Mouse (Mus musculus) bone marrow, adult 2 months (tissue): ENCODE data around the gene Nle1. TPM values are rescaled to one million over a fixed set of nuclear protein-coding genes. Genes with fewer than 3 reads are reported as not detected.

ENCODE experiments used
- H3K27ac ChIP-seq: fragments of 200-500 bp; 2 replicates; pipeline ENCODE4 v1.5.1; 2012; ENCODE audit warnings: low read depth, mild to moderate bottlenecking, control low read depth, inconsistent platforms, low read length; ENCODE audit not compliant: control insufficient read depth, poor library complexity, insufficient read depth
- H3K4me1 ChIP-seq: fragments of 200-500 bp; 2 replicates; pipeline ENCODE4 v1.6.1; 2011; ENCODE audit warnings: low read length; ENCODE audit not compliant: control insufficient read depth, insufficient read depth
- H3K4me3 ChIP-seq: fragments of 200-500 bp; replicated peaks from 2 replicates; pipeline ENCODE3; 2011; ENCODE audit warnings: mild to moderate bottlenecking, low read depth, low read length, control low read depth; ENCODE audit not compliant: control insufficient read depth
- CTCF ChIP-seq: fragments of 200-500 bp; IDR thresholded peaks from 2 replicates; pipeline ENCODE4 v1.5.1; 2011; ENCODE audit warnings: low read length, control low read depth; ENCODE audit not compliant: control insufficient read depth, insufficient read depth
- POLR2A ChIP-seq: fragments of 200-500 bp; IDR thresholded peaks from 2 replicates; pipeline ENCODE4 v1.6.1; 2011; ENCODE audit warnings: low read depth, mild to moderate bottlenecking, control low read depth, low read length, borderline replicate concordance; ENCODE audit not compliant: control insufficient read depth
- WGBS: fragments of 180-500 bp; shearing (Covaris S2); methylation state at CpG from one replicate; pipeline ENCODE4 v1.1.7; 2018; 5-methylcytosine and 5-hydroxymethylcytosine counted together
- polyA plus RNA-seq: library from polyadenylated mRNA; stranded (reverse); fragments of >200 nt; gene quantifications from 2 replicates; pipeline ENCODE4 v1.2.4, GENCODE M21; 2011; ENCODE audit warnings: low replicate concordance; ENCODE audit not compliant: missing spikeins, insufficient read depth, insufficient read length

Nle1 gene
- polyA plus RNA-seq, 1 experiment, result 33.6 TPM

DNA sequence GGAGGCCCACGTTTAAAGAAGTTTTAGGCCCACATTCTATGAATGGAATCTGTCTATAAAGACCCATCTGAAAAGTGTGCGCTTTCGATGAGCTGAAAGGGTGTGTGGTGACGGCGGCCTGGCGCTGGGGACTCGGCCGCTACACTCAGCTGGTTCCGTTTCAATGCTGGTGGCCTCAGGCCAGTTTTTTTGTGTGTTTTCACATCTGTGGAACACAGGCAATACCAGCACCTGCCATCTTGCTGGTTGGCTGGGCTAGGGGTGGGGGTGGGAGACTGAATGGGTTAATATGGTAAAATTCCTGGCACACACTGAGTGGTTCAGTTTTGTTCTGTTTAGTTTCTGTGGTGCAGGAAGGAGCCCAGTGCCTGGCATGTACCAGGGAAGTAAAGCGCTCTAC is 52.2 kb downstream of the Nle1 start:
- TF ChIP-seq POLR2A (no peak), CTCF (no peak)
- H3K4me3 ChIP-seq, result no peak overlapping the region
- H3K27ac ChIP-seq, result peak overlapping the region; percentile 39
- peaks cover 8% of the 10 kb centered on the region; the same call in 1 of the 2 replicates for H3K4me1 ChIP-seq
- 87% methylated on average over 10 of the region's 10 CpGs for WGBS

DNA sequence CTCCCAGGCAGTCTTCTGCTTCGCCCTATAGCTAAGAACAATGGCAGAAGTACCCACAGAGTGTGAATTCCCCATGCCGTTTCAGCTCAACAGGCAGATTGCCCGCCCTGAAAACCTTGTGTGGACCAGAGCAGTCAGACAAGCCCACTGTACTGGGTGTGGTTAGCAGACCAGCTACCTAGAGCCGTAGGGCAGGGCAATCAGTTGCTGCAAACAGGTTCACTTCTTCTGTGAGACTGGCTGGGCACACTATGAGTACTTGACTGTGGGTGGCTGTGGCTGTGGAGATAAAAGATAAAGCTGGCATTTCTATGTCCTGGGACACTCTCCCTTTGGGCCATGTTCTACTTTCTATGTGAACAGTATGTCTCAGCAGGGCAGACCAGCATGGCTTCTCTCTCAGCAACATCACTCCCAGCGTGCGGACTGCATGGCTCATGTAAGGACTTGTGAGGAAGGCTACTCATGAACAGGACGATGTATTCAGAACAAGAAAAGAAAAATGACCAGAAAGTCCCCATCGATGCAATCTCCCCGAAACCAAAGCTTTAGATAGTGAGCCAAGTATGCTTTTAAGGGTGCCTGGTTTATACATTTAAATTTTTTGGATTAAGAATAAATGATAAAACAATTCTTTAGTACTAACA is 52.8 kb downstream of the Nle1 start:
- peaks cover 6% of the 10 kb centered on the region; the same call in 1 of the 2 replicates for H3K4me1 ChIP-seq
- H3K27ac ChIP-seq, result peak overlapping the region; percentile 56

DNA sequence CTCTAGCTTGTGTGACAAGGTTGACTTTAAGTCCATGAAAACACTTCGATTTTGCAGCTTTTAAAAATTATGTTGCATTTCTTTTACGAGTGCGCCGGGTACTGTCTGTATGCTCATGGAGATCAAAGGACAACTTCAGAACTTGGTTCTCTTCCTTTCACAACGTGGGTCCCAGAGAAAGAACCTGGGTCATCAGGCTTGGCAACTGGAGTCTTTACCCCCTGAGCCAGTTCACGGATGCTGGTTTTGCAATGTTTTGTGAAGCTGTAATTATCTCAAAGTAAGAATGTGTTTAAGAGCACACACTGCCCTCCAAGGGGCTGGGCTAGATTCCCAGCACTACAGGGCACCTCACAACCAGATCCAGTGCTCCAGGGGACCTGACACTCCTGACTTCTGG is 54.1 kb downstream of the Nle1 start:
- peaks cover 4% of the 10 kb centered on the region; the same call in 1 of the 2 replicates for H3K4me1 ChIP-seq
- H3K27ac ChIP-seq, result no peak overlapping the region
- TF ChIP-seq POLR2A (no peak), CTCF (no peak)
- 79% methylated on average over 6 of the region's 6 CpGs for WGBS
- no peak overlapping the region for H3K4me3 ChIP-seq

More for the DNA sequence above, 52.8 kb downstream of the Nle1 start:
- no peak overlapping the region for H3K4me3 ChIP-seq
- TF ChIP-seq CTCF, result no peak
- TF ChIP-seq POLR2A, result no peak
- WGBS, result 66% methylated on average over 9 of the region's 9 CpGs

DNA sequence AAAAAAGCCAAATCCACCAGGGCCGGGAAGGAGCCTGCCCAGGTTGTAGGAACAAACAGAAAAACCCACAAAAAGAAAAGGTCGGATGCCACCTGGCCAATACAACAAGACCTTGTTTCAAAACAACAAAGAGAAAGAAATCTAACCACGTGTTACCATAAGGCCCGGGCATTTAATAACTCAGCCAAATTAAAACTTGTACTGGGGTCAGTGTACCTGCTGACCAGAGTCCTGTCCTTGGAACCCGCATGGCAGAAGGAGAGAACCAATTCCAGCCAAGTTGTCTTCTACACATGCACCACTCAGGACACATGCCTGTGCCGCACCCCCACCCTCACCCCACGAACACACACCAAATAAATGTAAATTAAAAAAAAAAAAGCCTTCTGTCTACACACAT is 55.3 kb downstream of the Nle1 start:
- Histone ChIP-seq H3K4me1 (peaks cover 4% of the 10 kb centered on the region; the same call in 1 of the 2 replicates), H3K27ac (no peak overlapping the region), H3K4me3 (no peak overlapping the region)
- 85% methylated on average over 7 of the region's 7 CpGs for WGBS
- TF ChIP-seq POLR2A, result no peak
- TF ChIP-seq CTCF, result no peak

DNA sequence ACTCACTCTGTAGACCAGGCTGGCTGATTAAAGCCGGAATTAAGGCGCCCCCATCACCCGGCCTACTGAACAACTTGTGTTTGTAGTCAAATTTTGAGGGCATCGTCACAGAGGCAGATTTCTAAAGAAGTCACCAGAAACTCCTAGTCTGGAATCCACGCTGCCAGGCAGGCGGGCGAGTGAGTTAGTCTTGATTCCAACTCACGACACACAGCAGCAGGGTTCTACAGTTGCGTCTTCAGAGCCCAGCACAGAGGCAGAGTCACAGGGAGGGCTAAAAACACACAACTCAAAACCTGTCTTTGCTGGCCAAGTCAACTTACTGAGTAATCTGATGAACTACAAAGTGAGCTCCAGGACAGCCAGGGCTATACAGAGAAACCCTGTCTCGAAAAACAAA is 55.7 kb downstream of the Nle1 start:
- no peak overlapping the region for H3K27ac ChIP-seq

DNA sequence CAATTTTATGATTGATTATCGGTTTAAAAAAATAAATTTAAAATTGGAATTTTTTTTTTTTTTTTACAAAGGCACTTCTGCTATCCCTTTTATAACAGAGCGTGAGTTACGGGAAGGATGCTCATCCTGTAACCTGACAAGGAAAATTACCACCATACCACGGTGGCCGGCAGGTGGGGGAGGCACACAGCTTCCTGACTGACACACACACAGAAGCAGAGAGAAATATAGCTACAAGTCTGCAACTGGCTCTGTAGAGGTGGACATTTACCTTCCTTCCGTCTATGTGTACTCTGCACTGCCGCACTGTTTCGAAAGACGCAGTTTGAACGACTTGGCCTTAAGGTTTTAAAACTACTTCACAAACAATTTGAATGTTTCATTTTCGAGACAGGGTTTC is 56.1 kb downstream of the Nle1 start:
- Histone ChIP-seq H3K4me1 (peaks cover 6% of the 10 kb centered on the region; the same call in 1 of the 2 replicates), H3K27ac (no peak overlapping the region), H3K4me3 (no peak overlapping the region)
- no peak for TF ChIP-seq POLR2A
- 73% methylated on average over 11 of the region's 11 CpGs for WGBS

More for the DNA sequence above, 55.7 kb downstream of the Nle1 start:
- WGBS, result 89% methylated on average over 10 of the region's 10 CpGs
- TF ChIP-seq POLR2A (no peak), CTCF (no peak)
- Histone ChIP-seq H3K4me3 (no peak overlapping the region), H3K4me1 (peaks cover 4% of the 10 kb centered on the region; the same call in 1 of the 2 replicates)

Other genes with a start within 250 kb of the Nle1 start
- gene Cct6b, start 144.1 kb downstream of the Nle1 start, polyA plus RNA-seq, result not detected in 2 replicates
- 22.2 and 26.4 TPM in 2 replicates for gene Zfp830, start 144.1 kb downstream of the Nle1 start, polyA plus RNA-seq
- 6.4 and 17.6 TPM in 2 replicates for gene Lig3, start 127.3 kb downstream of the Nle1 start, polyA plus RNA-seq
- gene Rffl, start 37.2 kb downstream of the Nle1 start, polyA plus RNA-seq, result 21.5 and 23.8 TPM in 2 replicates
- 4.4 and 9.8 TPM in 2 replicates for gene Rad51d, start 17.8 kb downstream of the Nle1 start, polyA plus RNA-seq
- gene Fndc8, start 16.3 kb downstream of the Nle1 start, polyA plus RNA-seq, result not detected in 2 replicates
- gene Unc45b, start 2.1 kb upstream of the Nle1 start, polyA plus RNA-seq, result 2.4 and 2.5 TPM in 2 replicates
- gene Slfn5, start 42.9 kb upstream of the Nle1 start, polyA plus RNA-seq, result 13.2 and 17.1 TPM in 2 replicates
- gene Slfn9, start 83.4 kb upstream of the Nle1 start, polyA plus RNA-seq, result 3.2 and 3.7 TPM in 2 replicates
- gene Slfn8, start 112.4 kb upstream of the Nle1 start, polyA plus RNA-seq, result 6.5 and 13.7 TPM in 2 replicates
- gene Slfn2, start 156.7 kb upstream of the Nle1 start, polyA plus RNA-seq, result 101 and 262 TPM in 2 replicates
- gene Slfn1, start 208.4 kb upstream of the Nle1 start, polyA plus RNA-seq, result 12.4 and 57.6 TPM in 2 replicates